Mouse (Mus musculus): ENCODE results near the gene Akap13.

Gene Akap13

DNA sequence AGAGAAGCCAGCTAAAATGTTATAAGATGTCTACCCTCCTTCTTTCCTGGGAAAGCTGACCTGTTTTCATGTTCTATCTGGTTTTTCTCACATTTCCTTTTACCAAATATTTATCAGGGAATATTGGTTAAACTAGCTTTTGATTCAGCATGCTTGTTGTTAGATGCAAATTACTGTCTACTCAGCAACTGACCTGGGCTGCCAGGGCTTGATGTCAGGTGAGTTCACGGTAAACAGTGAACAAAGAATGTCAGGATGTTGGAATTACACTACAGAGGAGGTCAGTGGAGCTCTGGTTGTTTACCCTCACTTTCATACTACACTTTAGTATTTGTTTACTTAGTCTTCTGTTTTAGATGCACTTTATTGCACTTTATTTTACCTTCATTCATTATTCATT lies 5.0 kb downstream of the Akap13 start:
- DNase-seq (ENCODE audit: low spot score in 2 of 2): no peak

DNA sequence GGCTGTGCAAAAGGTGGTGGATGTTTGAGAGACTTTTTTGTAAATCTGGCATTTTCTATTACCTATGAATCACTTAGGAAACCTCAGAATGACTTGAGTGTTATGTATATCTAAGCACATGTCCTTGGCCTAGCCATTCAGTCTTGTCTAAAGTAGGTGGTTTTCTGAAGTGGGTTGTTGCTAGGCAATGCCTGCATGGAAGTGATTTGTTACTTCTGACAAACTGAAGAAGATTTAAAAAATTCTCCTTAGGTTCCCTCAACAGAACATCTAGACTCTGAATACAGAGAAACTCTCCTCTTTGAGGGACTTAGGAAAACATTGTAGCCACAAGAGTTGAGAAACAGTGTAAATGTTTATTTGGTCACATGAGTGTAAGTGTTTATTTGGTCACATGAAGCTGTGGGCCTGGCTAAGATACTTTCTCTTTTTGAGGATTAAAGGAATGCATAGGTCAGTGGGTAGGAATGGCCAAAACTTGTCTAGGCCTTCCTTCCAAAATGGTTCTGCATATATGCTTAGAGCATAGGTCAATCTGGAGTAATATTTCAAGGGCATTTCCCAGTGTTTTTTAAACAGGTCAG lies 8.3 kb downstream of the Akap13 start:
- DNase-seq (ENCODE audit: low spot score in 2 of 2): no peak

DNA sequence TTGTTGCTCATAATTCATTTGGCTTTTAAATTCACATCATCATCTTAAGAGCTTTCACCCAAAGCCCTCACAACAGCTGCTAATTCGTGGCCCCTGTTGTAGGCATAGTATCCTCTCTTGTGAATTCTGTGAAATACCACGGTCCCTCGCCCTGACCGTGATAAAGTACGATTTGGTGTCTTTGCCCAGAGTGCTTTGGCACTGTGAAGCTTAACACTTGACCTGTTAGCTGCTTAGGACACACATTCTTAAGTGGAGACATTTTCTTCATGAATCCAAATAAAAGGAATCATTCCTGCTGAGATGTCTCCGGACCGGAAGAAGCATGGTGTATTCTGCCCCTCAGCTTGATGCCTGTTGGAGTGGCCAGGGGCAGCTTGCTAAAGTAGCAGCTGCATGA lies 12.5 kb downstream of the Akap13 start:
- no peak for DNase-seq (ENCODE audit: low spot score in 2 of 2)

DNA sequence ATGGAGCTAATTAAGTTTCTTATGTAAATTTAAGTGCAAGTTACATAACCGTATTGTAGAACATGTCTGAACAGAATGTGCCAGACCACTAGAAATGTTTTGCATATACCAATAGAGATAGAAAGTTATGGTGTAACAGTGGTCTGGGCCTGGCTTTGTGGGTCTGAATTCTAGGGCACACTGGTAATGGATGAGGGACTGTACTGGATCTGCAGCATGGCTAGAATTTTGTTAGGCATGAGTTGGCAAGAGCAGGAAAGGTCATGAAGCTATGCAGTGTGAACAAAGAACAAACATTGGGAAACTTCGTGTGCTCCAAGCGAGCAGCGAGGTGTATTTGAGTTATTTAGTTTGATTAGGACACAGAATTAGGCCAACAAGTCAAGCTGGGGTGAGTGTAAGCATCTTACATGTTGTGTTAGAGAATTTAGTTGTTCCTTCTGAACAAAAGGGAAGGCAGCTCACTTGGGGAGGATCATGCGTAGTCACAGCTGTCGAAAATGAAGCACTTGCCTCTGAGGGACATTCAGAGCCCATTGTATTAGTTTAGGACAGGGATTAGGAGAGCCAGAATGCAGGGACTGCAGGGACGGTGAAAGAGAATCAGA lies 15.1 kb downstream of the Akap13 start:
- no peak for DNase-seq (ENCODE audit: low spot score in 2 of 2)

DNA sequence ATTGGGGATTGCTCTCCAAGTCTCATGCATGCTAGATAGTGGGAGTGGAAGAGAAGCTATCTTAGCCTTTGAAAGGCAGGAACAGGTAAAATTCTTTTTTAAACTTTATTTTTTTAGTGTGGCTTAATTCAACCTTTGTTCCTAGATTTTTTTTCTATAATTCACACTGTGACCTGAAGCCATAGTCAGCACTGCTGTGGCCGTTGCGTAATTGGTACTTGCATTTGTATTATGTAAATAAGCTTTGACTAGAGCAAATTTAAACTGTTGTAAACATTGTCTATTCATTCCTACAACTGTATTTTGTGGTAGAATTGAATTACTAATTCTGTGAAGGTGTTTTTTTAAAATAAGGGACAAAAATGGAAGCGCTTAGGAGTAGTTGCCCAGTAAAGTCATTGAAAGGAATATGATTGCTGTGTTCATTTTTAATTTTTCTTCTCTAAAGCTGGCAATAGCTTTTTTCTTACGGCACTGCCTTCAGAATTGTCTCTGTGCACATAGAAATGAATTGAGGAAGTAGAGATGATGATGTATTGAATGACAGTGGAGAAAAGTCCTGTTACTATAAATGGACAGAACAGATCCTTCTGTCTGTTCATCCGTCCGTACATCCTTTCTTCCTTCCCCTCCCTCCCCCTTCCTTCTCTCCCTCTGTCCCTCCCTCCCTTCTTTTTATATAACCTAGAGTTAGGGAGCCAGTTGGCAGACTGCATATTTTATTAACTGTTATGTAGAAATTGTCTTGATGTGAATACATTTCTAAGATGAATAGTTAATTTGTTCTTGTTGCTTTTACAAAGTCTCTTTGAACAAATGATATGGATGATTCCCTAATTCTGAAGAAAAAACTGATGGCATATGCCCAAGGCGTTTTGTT lies 17.2 kb downstream of the Akap13 start:
- no peak for DNase-seq (ENCODE audit: low spot score in 2 of 2)

DNA sequence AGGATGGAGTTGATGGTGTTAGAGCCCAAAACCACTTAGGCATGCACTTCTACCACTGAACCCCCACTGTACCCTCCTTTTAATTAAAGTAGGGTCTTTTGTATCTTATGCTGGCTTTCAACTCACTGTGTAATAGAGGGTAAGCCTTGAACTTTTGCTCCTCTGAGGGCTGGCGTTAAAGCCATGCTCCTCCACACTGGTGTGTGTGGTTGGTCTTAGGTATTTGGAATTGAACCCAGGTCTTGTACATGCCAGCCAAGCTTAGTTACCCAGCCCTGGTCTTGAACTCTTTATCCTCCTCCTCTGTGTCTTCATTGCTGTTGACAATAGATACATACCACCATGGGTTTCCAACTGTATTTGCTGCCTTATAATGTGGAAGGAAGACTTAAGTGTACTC lies 18.0 kb downstream of the Akap13 start:
- DNase-seq (ENCODE audit: low spot score in 2 of 2): no peak

DNA sequence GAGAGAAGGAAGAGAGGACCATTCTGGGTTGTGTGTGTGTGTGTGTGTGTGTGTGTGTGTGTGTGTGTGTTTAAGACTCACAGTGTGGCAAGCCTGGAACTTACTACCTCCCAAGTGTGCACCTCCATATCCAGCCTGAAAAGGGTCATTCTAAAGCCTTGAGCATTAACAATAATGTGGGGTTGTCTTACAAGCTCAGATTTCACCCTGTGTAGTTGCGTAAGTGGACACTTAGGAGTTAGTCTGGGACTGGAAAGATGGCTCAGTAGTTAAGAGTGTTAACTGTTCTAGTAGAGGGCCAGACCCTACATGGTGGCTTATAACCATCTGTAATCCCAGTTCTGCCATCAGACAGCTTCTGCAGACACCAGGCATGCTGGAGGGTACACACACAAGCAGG lies 18.7 kb downstream of the Akap13 start:
- no peak for DNase-seq (ENCODE audit: low spot score in 2 of 2)

DNA sequence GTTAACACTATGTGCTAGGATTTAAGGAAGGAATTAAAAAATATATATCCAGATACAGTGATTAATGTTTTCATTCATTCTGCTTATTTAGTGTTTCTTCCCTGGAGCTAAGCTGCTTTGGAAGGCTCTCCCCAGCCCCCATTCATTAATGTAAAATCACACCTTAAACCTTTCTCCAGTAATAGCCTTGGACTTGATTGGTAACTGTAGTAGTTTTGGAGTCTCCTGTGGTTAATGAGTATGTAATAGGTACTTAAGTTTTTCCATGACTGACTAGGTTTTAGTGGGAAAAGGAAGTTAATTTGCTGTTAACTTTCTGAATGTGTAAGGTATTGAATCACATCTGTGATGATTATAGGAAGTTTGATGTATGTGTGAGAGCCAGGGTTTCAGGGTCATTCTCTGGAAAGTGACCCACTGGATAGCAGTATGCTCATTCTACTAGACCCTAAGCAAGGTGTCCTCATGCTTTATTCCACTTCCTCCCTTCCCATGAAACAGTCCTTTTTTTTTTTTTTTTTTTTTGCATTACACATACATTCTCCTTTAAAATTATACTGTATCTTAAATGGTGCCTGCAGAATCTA lies 19.3 kb downstream of the Akap13 start:
- DNase-seq (ENCODE audit: low spot score in 2 of 2): no peak

DNA sequence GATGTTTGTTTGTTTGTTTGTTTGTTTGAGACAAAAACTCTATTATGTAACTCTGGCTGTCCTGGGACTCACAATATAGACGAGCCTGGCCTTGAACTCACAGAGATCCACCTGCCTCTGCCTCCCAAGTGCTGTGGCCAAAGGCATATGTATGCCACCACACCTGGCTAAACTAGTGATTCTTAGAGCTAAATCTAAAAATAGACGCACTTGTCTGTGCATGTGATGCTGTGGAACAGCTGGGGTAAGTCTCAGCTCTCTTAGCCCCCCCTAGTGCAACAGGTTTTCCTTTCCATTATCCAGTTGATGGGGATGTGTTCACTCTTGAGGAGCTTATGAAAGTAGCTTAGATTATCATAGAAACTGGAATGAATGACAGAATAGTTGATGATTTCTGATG lies 22.7 kb downstream of the Akap13 start:
- no peak for DNase-seq (ENCODE audit: low spot score in 2 of 2)

DNA sequence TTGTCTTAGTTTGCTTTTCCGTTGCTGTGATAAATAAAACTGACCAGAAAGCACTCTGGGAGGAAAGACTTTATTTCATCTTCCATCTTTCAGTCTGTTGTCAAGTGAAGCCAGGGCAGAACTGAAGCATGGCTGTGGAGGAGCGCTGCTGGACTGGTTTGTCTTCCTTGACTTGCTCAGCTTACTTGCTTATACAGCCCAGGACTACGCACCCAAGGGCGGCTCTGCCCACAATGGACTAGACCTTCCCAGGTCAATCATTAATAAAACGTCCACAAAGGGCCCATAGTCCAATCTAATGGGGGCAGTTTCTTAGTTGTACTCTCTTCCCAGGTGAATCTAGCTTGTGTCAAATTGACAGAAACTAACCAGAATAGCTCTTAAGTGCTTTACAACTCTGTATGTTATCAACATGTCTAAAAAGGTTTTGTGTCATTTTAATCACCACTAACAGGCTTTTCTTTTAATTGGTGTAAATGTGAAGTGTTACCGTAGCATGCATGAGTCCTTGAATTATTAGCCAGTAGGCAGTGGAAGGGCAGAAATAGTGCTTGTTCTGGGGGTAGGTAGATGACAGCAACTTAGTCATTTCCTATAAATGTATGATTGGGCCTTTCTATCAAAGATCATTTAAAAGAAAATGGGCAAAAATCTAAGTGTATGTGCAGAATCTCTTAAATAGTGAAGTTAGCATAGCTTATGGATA lies 25.5 kb downstream of the Akap13 start:
- no peak for DNase-seq (ENCODE audit: low spot score in 2 of 2)

DNA sequence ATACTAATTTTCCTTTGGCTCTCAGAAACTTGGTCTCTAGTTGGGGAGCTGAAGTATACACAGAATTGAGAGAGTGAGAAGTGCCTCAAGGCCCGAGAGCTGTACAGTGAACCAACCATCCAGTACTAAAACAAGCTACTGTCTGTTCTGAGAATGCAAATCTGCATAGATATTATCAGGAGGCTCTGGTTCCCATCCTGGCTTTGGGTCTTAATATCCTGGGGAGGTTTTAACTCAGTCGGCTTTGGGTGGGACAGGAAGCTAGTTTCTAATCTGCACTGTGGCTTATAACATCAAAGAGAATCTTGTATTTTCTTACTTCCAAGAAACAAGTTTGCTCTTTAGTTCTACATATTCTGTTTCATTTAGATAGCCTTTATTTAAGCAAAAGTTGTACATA lies 30.7 kb downstream of the Akap13 start:
- no peak for DNase-seq (ENCODE audit: low spot score in 2 of 2)

DNA sequence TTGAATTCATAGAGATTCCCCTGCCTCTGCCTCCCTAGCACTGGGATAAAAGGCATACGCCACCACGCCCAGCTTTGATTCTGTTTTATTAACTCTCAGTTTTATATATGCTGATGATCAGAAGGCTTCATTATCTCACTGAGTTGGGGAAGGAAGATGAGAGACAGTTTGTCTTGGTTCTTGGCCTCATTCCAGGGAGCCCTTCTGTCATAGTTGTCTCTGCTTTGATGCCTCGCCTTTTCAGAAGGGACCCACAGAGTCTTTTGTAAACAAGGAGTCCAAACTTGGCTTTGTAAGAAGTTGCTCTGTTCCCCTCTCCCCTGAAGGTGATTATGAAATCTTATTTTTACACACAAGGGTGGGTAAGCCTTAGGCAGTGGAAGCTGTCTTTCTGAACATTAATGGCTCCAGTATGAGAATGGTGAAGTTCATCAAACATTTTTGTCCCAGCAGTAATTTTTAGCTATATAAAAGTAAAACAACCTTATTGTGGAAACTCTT lies 40.7 kb downstream of the Akap13 start:
- no peak for DNase-seq (ENCODE audit: low spot score in 2 of 2)

DNA sequence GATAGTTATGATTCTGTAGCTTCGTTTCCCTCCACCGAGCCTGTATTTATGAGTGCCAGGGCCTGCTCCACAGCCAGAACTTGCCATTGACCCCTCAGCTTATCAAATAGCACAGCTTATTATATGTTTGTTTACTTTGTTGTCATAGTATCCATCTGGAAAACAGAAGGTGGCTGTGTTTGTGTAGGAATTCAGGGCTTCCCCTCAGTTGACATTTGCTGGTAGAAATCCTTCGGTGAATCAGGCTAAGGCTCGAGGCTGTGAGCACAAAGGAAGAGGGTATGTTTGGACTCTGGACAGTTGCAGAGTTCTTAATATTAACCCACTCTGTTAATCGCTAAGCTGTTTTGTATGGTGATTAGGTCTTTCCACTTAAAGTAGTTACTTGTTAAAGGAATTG lies 43.3 kb downstream of the Akap13 start:
- DNase-seq (ENCODE audit: low spot score in 2 of 2): no peak

DNA sequence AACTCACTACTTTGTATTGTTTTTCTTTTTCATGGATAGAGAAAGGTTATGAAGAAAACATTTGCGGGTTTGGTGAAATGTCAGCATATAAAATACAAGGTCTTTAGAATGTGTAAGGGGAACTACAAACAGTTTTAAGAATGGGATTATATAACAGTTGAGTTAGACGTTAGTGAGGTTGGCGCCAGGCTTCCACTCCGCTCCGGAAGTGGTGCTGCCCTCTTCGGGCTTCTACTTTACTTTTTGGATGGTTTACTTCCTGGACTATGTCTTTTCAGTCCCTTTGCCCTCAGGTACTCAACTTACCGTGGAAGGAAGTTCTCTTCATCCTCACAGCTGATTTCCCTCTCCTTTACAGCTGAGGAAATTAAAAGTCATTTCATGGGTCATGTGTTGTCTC lies 43.9 kb downstream of the Akap13 start:
- no peak for DNase-seq (ENCODE audit: low spot score in 2 of 2)

DNA sequence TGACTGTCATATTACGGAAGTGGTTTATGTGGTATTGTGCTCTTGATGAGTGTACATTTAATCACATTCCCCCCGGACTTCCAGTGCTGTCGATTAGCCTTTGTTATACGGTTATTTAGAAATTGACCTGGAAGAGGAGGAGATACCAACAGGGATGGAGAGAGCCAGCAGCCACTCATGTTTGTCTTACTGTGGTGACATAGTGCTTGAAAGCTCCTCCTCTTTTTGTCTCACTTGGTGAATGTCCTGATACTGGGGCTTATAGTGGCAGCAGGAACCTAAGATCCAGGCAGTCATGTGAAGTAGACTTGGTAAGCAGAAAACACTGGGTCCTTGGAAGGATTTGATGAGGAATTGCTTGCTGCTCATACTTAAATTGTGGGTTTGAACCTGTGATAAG lies 44.8 kb downstream of the Akap13 start:
- no peak for DNase-seq (ENCODE audit: low spot score in 2 of 2)

DNA sequence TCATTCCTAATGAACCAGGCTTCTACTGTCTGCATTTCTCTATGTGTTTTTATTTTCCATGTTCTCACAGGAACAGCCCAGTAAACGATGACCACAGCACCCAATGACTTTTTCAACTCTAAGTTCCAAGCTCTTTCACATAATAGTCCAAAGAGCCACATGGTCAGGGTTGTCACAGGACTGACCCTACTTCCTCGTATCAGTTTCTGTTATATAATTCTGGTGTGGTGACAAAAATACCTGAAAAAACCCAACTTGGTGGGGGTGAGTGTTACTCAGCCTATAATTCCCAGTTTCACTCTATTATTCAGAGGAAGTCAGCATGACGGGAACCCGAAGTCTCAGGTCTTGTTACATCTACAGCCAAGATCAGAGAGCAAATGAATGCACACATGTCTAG lies 45.5 kb downstream of the Akap13 start:
- no peak for DNase-seq (ENCODE audit: low spot score in 2 of 2)

DNA sequence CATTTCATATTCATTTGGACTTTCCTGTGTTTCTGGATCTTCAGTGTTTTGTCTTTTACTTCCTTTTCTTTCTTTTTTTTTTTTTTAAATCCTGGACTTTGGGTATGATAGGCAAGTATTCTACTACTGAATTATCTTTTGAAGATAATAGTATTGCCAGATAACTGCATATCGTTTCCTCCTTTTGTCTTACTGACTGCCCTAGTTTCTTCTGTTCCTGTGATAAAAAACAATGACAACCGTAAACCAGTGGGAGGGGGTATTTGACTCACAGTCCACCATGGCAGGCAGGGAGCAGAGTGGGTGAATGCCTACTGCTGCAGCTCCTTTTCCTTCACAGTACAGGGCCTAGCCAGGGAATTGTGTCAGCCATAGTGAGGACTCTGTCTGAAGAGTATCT lies 49.2 kb downstream of the Akap13 start:
- DNase-seq (ENCODE audit: low spot score in 2 of 2): no peak

DNA sequence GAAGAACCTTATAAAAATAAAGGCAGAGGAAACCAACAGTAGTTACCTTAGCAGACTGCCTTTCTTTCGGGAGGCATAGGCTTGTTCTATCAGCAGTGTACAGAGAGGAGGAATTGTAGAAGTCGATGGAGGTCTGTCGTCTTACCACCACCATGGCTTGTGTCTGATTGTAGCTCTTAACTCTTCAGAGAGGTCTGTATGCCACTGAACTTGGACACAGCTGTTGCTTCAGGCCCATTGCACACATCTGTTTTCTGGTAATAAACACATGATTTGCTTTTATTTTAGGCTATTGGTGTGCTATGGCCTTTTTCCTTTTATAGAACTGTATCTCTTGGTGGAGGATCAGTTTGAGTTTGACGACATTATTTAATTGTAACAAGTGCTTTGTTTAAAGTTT lies 51.3 kb downstream of the Akap13 start:
- DNase-seq (ENCODE audit: low spot score in 2 of 2): no peak

DNA sequence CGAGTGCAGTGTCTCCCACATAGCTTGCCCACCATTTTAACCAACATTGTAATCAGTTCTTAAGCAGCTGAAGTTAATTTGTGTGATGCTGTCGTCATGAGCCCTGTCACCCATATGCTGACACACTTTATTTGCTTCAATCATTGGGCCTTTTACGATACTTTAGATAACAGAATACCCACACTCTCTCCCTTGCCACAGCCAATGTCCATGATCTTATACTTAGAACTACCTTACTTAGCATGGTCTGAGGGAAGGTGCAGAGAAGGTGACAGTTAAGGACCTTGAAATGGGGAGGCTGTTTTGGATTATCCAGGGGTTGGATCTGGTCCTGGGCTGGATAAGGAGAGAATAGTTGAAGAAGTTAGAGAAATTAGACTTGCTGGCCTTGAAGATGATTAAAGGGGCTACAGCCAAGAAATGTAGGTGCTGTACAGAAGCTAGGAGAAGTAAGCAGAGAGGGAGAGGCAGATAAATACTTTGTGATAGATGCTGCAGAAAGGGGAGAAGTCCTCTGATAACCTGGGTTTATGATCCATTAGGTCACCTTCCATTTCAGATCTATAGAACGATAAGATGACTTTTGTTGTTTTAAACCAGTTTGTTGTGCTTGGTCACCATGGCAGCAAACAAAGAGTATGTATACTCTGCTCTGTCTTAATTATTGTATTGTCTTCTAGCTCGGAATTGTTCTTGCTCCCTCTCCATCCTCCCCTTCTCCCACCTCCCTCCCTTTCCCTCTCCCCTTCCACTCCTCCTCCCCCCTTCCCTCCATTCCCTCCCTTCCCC lies 53.9 kb downstream of the Akap13 start:
- DNase-seq (ENCODE audit: low spot score in 2 of 2): no peak

DNA sequence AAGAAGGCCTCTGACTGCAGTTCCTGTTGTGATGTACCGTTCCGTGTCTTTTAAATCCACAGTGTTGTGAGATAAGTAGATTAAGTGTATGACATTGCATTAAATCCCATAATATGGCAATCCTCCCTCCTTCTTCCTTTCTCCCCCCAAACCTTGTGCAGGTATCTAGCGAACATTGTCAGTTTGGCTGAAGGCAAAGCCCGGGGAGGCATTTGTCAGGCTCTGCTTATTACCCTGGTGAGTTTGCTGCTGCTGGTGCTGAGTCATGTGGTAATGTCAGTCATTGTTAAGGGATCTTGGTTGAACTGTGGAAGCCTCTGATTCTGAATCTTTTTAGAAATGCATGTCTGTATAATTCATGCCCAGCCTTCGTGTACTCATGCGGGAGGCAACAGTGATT lies 60.1 kb downstream of the Akap13 start:
- DNase-seq (ENCODE audit: low spot score in 2 of 2): no peak

Data from right cerebral cortex, postnatal 36 days (tissue).